Mouse (Mus musculus) testis, adult 2 months (tissue): Measurements from ENCODE around the gene Asb6. TPM values are rescaled to one million over a fixed set of nuclear protein-coding genes. Genes with fewer than 3 reads are reported as not detected.

Experiments
- H3K27ac ChIP-seq: fragments of 200-500 bp; 2 replicates; pipeline ENCODE4 v1.5.1; 2012; ENCODE audit warnings: low read depth, low read length; ENCODE audit not compliant: control insufficient read depth, insufficient read depth
- H3K27me3 ChIP-seq: fragments of 200-500 bp; 2 replicates; pipeline ENCODE4 v1.6.1; 2012; ENCODE audit warnings: mild to moderate bottlenecking, low read length, moderate library complexity; ENCODE audit not compliant: control insufficient read depth, insufficient read depth
- H3K36me3 ChIP-seq: fragments of 200-500 bp; 2 replicates; pipeline ENCODE4 v1.6.1; 2012; ENCODE audit warnings: mild to moderate bottlenecking, low read length; ENCODE audit not compliant: control insufficient read depth, insufficient read depth
- H3K4me1 ChIP-seq: fragments of 200-500 bp; 2 replicates; pipeline ENCODE4 v1.6.1; 2012; ENCODE audit warnings: low read length; ENCODE audit not compliant: control insufficient read depth, insufficient read depth
- H3K4me3 ChIP-seq: fragments of 200-500 bp; 2 replicates; pipeline ENCODE4 v1.5.1; 2012; ENCODE audit warnings: low read depth, mild to moderate bottlenecking, low read length, moderate library complexity, mixed read lengths; ENCODE audit not compliant: control insufficient read depth
- CTCF ChIP-seq: fragments of 200-500 bp; IDR thresholded peaks from 2 replicates; pipeline ENCODE4 v1.5.1; 2012; ENCODE audit warnings: low read depth, mild to moderate bottlenecking, inconsistent platforms, low read length, moderate library complexity; ENCODE audit not compliant: control insufficient read depth, insufficient read depth, insufficient replicate concordance
- POLR2A ChIP-seq: fragments of 200-500 bp; IDR thresholded peaks from 2 replicates; pipeline ENCODE4 v1.6.1; 2012; ENCODE audit warnings: low read depth, mild to moderate bottlenecking, inconsistent platforms, low read length, moderate library complexity; ENCODE audit not compliant: control insufficient read depth
- polyA plus RNA-seq: library from polyadenylated mRNA; depleted of rRNA; stranded (reverse); fragments of >200 nt; gene quantifications from 2 replicates; pipeline ENCODE4 v1.2.3, GENCODE M21; 2012

The Asb6 gene
- polyA plus RNA-seq, 1 experiment = 10.5 TPM

DNA sequence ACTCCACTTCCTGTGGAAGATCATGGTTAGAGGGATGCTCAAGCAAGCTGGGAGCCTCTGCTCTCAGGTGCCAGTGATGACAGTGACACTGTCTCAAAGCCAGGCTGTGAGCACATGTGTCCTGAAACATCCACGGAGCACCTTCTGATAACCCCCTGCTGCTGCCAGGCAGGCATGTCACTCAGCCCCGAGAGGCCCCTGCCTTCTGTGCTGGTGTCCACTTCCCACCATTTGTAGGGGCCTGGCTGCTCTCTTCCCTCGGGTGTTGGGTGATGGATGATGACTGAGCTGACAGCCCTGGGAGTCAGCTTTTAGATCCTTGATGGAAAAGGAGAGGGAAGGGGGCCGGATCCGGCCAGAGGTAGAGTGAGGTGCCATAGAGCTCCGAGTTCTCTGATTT is 16.6 kb upstream of the Asb6 start:
- H3K4me3 ChIP-seq = no peak overlapping the region
- TF ChIP-seq CTCF (no peak), POLR2A (no peak)
- H3K27me3 ChIP-seq = no peaks in the 10 kb centered on the region; the same call in 1 of the 2 replicates
- peaks cover 5% of the 10 kb centered on the region for H3K4me1 ChIP-seq
- no peaks in the 10 kb centered on the region for H3K36me3 ChIP-seq
- no peak overlapping the region for H3K27ac ChIP-seq

DNA sequence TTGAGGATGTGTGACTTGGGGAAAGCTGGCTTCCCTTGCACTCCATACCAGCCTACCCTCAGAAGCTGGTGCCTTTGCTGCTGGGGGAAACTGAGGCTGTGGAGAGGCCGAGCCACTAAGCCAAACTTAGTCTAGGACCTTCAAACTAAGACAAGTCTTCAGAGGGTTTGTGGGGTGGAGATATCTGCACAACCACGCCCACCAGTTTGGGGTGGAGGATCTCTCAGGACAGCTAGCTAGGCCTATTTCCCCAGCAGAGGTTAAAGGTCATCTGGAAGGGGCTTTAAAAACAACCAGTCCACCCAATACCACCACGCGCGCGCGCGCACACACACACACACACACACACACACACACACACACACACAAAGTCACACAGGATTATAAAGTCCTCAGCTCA is 16.1 kb upstream of the Asb6 start:
- TF ChIP-seq CTCF = no peak
- TF ChIP-seq POLR2A = no peak
- no peaks in the 10 kb centered on the region for H3K36me3 ChIP-seq
- peaks cover 5% of the 10 kb centered on the region for H3K4me1 ChIP-seq
- no peak overlapping the region for H3K4me3 ChIP-seq
- no peak overlapping the region for H3K27ac ChIP-seq
- H3K27me3 ChIP-seq = no peaks in the 10 kb centered on the region; the same call in 1 of the 2 replicates

DNA sequence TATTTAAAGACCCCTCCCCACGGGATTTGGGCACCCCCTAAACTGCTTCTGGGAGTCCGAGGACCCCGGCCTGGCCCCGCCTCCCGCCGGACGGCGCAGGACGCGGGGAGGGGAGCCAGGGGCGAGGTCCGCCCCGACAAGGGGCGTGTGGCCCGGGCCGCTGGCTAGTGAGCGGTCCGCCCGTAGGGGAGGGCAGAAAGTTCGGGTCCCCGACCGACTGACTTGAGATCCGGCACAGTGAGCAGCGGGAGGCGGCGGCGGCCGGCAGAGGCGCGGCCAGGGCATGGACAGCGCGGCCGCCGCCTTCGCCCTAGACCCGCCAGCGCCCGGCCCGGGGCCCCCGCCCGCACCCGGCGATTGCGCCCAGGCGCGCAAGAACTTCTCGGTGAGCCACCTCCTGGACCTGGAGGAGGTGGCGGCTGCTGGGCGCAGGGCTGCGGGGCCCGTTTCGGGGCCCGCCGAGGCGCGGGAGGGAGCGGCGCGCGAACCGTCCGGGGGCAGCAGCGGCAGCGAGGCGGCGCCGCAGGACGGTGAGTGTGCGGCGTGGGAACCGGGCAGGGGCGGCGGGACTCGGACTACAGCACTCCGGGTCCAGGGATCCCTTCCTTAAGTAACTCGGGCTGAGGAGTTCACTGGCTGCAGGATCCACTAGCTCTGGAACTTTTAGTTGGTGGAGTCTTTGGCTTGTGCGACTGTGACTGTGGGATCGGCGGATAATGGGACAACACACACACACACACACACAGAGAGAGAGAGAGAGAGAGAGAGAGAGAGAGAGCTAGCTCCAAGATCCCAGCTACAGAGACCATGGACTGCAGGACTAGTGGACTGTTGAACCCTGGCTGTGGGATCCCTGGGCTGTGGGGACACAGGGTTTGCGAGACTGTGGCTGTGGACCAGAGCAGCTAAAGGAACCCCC is 15.3 kb upstream of the Asb6 start:
- TF ChIP-seq POLR2A = no peak
- no peak for TF ChIP-seq CTCF
- Histone ChIP-seq H3K4me1 (peaks cover 5% of the 10 kb centered on the region), H3K27ac (no peak overlapping the region), H3K36me3 (no peaks in the 10 kb centered on the region), H3K27me3 (no peaks in the 10 kb centered on the region; the same call in 1 of the 2 replicates), H3K4me3 (peak overlapping the region; percentile 12)

DNA sequence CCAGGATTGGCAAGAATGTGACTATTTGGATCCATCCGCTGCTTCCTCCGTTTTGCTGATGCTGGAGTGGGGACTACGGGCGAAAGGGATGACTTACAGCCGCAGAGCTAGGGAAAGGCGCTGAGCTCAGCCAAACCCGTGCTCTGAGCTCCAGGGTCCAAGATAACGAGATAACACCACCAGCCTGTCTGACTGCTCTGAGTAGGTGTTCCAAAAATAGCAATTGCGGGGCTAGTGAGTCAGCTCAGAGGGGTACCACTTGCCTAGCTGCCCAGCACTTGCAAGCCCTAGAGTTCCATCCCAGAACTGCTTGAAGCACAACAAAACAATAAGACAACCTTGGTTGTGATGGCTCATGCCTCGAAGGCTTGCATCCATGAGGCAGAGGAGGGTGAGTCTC is 12.5 kb upstream of the Asb6 start:
- Histone ChIP-seq H3K4me3 (no peak overlapping the region), H3K36me3 (no peaks in the 10 kb centered on the region), H3K27me3 (no peaks in the 10 kb centered on the region; the same call in 1 of the 2 replicates), H3K4me1 (peaks cover 5% of the 10 kb centered on the region), H3K27ac (no peak overlapping the region)
- TF ChIP-seq POLR2A (no peak), CTCF (no peak)

DNA sequence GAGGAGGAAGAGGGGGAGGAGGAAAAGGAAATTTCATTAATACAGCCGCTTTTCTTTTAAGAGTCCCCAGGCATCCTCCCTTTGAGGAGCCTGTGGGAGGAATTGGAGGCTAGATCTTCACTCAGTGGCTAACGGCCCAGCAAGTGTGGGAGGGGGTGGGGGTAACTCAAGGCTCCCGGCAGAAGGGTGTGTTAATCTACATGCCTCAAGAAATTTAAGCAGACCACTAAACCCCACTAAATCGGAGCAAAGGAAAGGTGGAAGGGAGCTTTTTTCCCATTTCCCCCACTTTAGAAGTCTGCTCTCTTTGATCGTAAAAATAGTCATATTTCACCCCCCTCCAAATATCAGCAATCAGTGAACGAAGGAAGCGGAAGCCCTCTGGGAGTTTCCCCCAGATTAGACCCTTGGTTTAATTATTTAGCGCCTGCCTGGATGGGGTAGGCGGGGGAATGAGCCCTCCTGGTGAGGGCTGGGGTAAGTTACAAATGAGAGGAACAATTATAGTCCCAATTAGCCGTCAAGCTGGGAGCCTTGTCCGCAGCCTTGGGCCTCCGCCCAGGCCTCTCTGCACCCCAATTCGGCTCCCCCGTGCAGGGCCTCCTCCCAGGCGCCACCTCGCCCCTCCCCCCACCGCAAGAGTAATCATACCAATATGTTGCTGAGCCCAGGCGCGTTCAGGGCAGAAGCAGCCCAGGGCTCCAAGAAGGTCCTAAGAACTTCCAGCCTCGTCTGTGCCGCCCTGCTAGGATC is 6.3 kb upstream of the Asb6 start:
- TF ChIP-seq POLR2A (no peak), CTCF (no peak)
- no peak overlapping the region for H3K4me3 ChIP-seq
- H3K4me1 ChIP-seq = peaks cover 8% of the 10 kb centered on the region
- H3K36me3 ChIP-seq = no peaks in the 10 kb centered on the region
- H3K27ac ChIP-seq = no peak overlapping the region
- no peaks in the 10 kb centered on the region for H3K27me3 ChIP-seq

DNA sequence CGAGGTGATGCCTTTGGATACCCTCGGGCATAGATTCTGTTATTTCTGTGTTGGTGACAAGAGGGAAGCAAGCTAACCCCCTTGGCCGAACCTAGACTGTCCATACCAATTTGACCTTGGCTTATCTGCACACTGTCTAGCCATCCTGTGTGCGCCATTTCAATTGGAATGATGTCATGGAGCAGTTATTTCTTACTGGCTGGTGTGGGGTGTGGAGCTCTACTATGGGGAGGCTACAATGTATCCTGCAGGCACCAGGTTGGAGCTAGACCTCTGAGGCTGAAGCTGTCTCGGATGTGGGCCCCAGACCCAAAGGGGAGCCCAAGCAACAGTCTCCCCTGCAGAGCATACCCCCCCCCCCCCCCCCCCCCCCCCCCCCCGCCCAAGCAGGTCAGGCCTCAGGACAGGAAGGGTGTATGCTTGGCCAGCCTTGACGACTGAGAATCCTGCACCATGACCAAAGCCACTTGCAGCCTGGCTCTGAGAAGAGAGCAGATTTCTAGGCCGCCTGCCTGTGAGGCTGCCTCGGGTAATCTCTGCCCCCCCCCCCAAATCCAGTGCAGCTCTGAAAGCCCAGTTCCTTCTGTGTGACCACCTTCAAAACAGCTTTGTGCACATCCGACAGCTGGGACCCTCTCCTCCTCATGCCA is 4.4 kb upstream of the Asb6 start, which contains the start of gene Prrx2:
Gene Prrx2, plus strand, starts transcription at position 600 of the 650 bp plus-strand sequence.
- TF ChIP-seq POLR2A (no peak), CTCF (no peak)
- no peaks in the 10 kb centered on the region for H3K27me3 ChIP-seq
- H3K36me3 ChIP-seq = no peaks in the 10 kb centered on the region
- H3K4me3 ChIP-seq = no peak within 1 kb of the TSS
- peaks cover 8% of the 10 kb centered on the region for H3K4me1 ChIP-seq
- no peak within 1 kb of the TSS for H3K27ac ChIP-seq
